Mouse (Mus musculus): ENCODE measurements at regions not wholly inside any gene's neighbourhood (a gene's known extent, or its start where the extent isn't known, plus 50 kb on each side); places are given as distances from the start of the nearest gene placed in this dataset.

GRCm38 (mm10) chr12:69476631-69477091, 104.4 kb upstream of the Gm9887 start:
- TF ChIP-seq CTCF (IDR thresholded peaks at IDR 0.05; ENCODE audit: control insufficient read depth, insufficient read depth, insufficient read length) (no peak), CEBPB (IDR thresholded peaks at IDR 0.05; ENCODE audit: low read depth) (no peak), MYOG (IDR thresholded peaks at IDR 0.05; ENCODE audit: control insufficient read depth, extremely low read depth, insufficient read length) (no peak), MAX (IDR thresholded peaks at IDR 0.05) (no peak)

Data from C2C12 (cell line).